In the genomic region with DNA sequence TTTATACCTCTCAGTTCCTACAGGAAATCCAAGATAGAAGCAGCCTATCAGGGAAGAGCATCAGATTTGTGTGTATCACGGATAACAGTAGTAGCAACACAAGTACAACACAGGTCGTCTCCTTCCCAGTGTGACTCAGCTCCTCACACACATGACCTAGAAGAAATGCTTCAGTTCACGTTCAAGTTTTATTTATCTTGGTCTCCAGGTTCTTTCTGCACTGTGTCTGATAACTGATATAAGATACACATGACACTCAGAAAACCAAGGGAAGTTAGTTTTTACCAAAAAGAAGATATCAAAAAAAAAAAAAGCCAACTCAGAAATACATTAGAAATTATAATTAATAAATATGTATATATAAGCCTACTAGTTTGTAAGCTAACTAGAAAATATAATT, we compare ENCODE assay signal across 26 mouse cellular contexts.
"Had no signal": no experiment of that assay in that cellular context is flagged by ENCODE, and none has a peak within 500 bp of the region (broad histone marks: within the 10 kb centered on the region; RNA-seq: fewer than 3 reads in every experiment).

No protein-coding gene starts in this region.

- H3K9me3 ChIP-seq: embryonic facial prominence, embryonic 12.5 days; embryonic facial prominence, embryonic 13.5 days; embryonic facial prominence, embryonic 15.5 days; forebrain, embryonic 10.5 days; forebrain, embryonic 12.5 days; forebrain, embryonic 15.5 days; heart, embryonic 10.5 days had no signal

- H3K4me2 ChIP-seq: embryonic facial prominence, embryonic 12.5 days; embryonic facial prominence, embryonic 13.5 days; embryonic facial prominence, embryonic 15.5 days; forebrain, embryonic 12.5 days; forebrain, embryonic 15.5 days; heart, embryonic 11.5 days had no signal

- H3K9ac ChIP-seq: embryonic facial prominence, embryonic 12.5 days; embryonic facial prominence, embryonic 13.5 days; embryonic facial prominence, embryonic 15.5 days; forebrain, embryonic 12.5 days; forebrain, embryonic 15.5 days; forebrain, postnatal 0 days had no signal

- H3K36me3 ChIP-seq: embryonic facial prominence, embryonic 12.5 days; embryonic facial prominence, embryonic 13.5 days; embryonic facial prominence, embryonic 15.5 days; forebrain, embryonic 10.5 days; forebrain, embryonic 12.5 days; forebrain, embryonic 15.5 days; heart, embryonic 10.5 days had no signal

- ATAC-seq: forebrain, embryonic 14.5 days; forebrain, embryonic 15.5 days; forebrain, embryonic 16.5 days; forebrain, postnatal 0 days had no signal

- H3K27me3 ChIP-seq: embryonic facial prominence, embryonic 12.5 days; embryonic facial prominence, embryonic 13.5 days; embryonic facial prominence, embryonic 15.5 days; forebrain, embryonic 12.5 days; forebrain, embryonic 15.5 days had no signal

- H3K4me1 ChIP-seq: embryonic facial prominence, embryonic 12.5 days; embryonic facial prominence, embryonic 13.5 days; embryonic facial prominence, embryonic 15.5 days; forebrain, embryonic 10.5 days; forebrain, embryonic 12.5 days; forebrain, embryonic 15.5 days; heart, embryonic 10.5 days had no signal

- DNase-seq: cerebellum, adult 9-11 months; cerebellum, postnatal 10 days; cerebellum, postnatal 14 days; cerebellum, postnatal 25 days; cerebellum, postnatal 36 days; embryo, embryonic 11 days; forebrain, postnatal 0 days; gastrocnemius, adult 2 months; gastrocnemius, postnatal 10 days; gastrocnemius, postnatal 14 days; gastrocnemius, postnatal 25 days; gastrocnemius, postnatal 36 days; heart, adult 11 months; heart, adult 18-20 months; heart, adult 2 months had no signal

- H3K4me3 ChIP-seq: embryonic facial prominence, embryonic 12.5 days; embryonic facial prominence, embryonic 13.5 days; embryonic facial prominence, embryonic 15.5 days; erythroblast, embryonic 14.5 days; forebrain, embryonic 10.5 days; forebrain, embryonic 12.5 days; forebrain, embryonic 15.5 days; gastrocnemius, adult 2 months; heart, adult 2 months; heart, embryonic 10.5 days had no signal

- H3K27ac ChIP-seq: embryonic facial prominence, embryonic 12.5 days; embryonic facial prominence, embryonic 13.5 days; embryonic facial prominence, embryonic 15.5 days; forebrain, embryonic 10.5 days; forebrain, embryonic 12.5 days; forebrain, embryonic 15.5 days; gastrocnemius, adult 2 months; heart, adult 2 months; heart, embryonic 10.5 days had no signal
